Mouse (Mus musculus) bone marrow macrophage, adult 2 months (primary cell): ENCODE data around the gene Tmem210.

ENCODE experiments used
- CTCF ChIP-seq: IDR thresholded peaks from 2 replicates; pipeline ENCODE4 v1.5.1; 2012; ENCODE audit warnings: low read depth, mild to moderate bottlenecking, low read length, moderate library complexity
- POLR2A ChIP-seq: IDR thresholded peaks from 2 replicates; pipeline ENCODE4 v1.6.1; 2012; ENCODE audit warnings: mild to moderate bottlenecking, low read depth, low read length, borderline replicate concordance

- no peak for TF ChIP-seq CTCF
- no peak for TF ChIP-seq POLR2A
These were observed 30.4 kb downstream of the Tmem210 start for GRCm38 (mm10) chr2:25318119-25318966.
